Mouse (Mus musculus): ENCODE data around the gene Dip2b.

Gene Dip2b

DNA sequence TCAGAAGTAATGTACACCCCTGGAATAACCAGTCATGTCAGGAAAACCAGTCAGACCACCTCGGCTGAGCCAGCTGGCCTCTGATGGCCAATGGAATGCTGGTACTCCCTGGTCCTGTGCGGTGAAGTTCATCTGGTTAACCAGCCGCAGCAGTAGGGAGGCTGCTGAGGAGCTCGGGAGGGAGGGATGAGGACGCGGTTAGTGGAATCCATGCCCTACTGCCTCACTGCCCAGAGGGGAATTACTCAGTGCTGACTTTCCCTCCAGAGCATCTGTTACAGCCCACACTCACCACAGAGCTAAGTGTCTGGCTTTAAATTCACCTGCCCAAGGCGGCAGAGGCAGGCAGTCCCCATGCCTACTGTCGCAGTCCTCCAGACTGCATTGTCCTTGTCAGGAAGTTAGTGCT is 51.2 kb downstream of the Dip2b start:
- no peak for DNase-seq

DNA sequence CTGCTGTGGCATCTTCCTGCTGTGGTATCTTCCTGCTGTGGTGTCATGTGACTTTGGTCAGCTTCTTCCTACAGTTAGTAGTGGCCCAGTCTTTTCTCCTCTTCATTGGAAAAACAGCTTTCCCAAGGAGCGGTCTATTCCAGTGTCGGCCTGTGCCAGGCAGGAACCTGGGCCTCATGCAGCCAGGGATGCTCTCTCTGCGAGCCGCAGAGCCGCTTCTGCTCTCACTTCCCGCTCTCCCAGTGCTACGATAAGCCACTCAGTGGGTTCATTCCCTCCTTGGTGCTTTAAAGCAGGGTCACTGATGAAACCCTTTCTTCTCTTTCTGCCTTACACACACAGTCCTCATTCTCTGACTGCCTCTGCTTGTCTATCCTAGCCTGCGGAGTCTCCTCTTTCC is 53.4 kb downstream of the Dip2b start:
- no peak for DNase-seq

DNA sequence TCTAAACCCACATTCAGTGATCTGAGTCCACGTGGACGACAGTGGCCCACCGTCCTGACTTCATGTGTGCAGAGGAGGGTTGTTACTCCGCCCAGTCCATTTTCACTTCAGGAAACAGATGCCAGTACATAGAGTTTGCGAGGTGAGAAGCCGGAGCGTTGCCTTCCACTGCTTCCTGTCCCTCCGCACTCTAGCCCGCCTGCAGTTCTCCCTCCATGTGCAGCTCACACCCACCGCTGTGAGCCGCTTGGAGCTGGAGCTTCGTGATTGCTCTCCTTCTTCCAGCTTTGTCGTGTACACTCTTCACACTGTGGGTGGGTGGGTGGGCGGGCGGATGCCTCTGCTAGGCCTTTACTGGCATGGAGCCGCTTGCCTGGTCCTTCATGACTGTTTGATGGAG is 53.8 kb downstream of the Dip2b start:
- no peak for DNase-seq

DNA sequence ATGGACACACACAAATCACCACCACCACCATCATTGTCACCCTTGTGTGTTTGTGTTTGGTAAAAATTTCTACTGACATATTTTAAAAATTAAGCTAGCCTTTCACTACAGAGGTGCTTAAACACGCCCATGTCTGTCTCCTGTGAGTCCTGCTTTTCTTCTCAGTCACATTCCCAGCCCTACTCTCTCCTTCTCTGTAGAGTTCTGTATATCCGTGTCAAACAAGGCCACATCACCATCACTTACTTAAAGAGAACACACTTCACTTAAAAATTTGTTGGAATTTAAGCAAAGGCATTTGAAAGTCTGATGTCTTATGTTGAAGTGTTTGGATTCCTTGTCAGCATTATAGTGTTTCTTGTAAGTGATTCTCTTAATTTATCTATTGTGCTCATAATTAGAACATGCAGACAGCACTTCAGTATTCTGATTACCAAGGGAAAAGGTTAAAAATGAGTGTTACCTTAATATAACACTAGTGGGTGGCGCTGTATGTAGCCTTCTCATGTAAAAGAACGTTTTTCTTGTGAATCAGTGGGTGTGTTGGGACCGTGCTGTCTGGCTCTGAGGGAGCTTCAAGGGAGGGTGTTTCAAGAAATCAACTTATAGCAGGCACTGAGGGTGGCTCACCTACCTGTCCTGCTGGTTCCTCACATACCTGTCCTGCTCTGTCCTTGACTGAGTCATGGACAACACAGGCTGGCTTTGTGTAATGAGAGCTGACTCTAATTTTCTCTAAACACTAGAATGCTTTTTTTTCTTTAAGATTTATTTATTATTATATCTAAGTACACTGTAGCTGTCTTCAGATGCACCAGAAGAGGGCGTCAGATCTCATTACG is 58.3 kb downstream of the Dip2b start:
- DNase-seq, result no peak

DNA sequence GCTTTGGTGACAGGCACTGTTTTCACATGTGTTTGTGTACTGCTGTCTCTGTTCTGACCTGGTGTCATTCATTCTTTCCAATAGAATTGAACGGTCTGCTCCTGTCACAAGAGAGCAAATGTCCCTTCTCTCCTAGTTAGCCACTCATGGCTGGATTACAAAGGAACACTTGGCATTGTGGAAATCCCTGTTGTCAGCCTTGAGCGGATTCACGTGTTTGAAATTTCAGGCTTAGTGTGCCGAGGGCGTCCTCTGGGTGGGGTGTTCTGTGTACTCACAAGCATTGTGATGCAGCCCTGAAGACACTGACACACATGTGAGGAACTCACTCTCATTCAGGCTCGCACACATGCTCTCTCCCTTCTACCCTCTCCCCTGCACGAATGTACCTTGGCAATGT is 61.9 kb downstream of the Dip2b start:
- no peak for DNase-seq

DNA sequence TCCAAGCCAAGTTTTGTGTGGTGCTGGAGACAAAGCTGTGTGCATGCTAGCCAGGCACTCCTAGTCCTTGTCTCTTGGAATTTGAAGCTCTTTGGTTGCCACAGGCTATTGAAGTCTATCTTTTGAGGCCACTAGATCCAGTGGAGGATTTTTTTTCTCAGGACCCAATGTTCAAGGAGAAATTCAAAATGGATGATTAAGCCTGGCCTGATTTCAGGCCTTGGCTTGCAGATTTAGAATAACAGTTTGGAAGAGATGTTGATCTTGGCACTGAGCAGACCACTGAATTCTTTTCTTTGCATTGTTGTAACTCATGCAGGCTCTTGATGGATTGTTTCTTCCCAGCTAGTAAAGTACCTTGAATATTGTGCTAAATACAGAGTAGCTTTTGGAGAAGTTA is 62.7 kb downstream of the Dip2b start:
- DNase-seq, result no peak

DNA sequence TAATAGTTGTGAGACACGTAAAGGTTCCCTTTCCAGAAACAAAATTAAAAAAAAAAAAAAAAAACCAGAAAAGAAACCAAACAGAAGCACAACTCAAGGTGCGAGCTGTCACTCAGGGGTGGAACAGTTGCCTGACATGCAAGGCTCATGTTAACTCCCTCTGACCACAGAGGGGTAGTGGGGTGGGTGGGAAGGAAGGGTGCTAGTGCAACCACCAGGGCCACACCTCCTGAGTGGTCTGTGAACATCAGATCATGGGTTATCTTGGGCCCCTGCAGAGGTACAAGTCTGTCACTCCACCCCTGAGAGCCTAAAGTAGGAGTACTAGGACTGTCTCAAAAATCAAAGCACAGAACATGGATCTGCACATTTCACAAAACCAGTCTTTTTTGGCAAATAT is 65.7 kb downstream of the Dip2b start:
- no peak for DNase-seq

DNA sequence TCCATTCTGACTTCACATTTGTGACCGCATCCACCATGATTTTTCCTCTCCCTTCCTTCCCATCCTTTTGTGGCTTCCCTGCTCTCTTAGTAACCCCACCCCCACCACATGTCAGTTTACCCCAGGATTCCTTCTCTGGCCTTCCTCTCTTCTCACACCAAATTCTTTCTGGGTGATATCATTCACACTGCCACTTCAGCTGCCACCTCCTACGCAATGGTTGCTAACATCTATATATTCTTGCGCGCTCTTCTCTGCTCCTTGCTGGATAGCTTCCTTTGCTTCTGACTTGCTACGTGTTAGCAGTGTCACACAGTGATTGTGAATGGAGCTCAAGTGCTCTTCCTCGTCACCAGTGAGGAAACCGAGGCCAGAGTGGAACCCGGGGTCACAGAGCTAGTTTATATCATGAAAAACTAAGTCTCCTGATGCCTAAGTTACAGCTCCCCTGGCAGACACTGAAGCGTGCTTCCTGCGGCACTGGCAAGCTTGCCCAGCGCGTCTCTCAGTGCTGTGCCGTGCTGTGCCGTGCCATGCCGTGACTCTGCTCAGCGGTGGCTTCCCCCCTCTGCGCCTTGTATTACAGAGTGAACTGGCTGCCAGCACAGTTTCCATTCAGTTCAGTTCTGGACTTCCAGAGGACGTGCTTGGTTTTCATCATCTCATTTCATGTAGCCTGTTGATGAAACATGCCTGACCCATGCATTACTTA is 69.8 kb downstream of the Dip2b start:
- peak; percentile 44 for DNase-seq

DNA sequence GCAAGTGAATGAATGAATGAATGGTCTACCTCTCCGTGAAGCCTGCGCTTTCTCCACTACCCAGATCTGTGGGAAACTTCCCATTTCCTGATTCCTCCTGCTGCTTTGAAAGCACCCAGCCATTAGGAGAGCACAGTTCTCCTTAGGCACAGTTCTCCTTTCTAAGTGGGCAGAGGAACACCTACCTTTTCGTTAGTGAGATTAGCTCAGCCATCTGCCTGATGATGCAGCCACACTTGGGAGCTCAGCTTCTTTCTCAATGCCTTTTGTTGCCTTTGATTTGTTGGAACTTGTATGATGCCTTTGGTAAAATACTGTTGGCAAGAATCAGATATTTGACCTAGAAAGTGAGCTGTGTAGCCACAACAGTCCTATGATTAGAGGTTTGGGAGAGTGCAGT is 71.5 kb downstream of the Dip2b start:
- DNase-seq, result no peak

DNA sequence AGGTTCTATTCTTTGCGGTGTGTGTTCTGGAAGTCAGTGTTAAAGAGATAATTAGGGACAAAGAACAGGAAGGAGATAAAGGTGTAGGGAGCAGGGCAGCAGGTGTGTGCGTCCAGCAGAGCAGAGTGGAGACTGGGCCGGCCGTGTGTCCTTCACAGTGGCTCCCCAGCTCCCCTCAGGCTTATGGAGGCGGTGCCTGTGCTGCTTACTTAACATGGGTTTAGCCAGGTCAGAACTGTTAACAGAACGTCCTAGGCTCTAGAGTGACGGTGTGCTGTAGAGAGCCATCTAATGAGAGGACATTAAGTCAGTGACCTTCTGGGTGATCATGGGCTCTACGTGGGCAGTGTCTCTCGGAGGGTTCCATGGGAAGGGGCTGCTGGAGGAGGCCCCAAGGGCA is 73.4 kb downstream of the Dip2b start:
- no peak for DNase-seq

DNA sequence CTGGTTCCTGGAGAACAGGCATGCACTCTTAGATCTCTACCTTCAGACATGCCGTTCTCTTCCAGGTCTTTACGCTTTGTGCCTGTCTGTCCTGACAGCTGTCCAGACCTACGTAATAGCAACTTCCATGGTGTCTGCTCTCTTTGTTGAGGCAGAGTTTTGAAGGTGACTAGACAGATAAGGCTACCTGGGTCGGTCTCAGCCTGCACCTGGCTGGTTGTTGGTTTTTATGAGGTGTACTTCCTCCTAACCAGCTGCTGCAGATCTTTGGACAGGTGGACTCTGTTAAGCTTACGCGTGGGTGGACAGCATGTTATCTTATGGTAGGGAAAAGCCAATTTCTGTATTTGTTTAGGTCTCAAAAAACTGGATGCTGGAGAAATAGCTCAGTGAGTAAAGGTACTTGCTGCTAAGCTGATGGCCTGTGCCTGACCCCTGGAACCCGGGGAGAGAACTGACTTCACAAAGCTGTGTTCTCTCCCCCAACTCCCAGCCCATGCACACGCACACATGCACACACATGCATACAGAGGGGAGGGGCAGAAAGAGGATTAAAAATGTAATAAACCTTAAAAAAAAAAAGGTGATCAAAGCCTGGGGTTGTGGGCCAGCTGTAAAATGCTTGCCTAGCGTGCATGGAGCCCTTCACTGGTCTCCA is 74.0 kb downstream of the Dip2b start:
- DNase-seq, result no peak

DNA sequence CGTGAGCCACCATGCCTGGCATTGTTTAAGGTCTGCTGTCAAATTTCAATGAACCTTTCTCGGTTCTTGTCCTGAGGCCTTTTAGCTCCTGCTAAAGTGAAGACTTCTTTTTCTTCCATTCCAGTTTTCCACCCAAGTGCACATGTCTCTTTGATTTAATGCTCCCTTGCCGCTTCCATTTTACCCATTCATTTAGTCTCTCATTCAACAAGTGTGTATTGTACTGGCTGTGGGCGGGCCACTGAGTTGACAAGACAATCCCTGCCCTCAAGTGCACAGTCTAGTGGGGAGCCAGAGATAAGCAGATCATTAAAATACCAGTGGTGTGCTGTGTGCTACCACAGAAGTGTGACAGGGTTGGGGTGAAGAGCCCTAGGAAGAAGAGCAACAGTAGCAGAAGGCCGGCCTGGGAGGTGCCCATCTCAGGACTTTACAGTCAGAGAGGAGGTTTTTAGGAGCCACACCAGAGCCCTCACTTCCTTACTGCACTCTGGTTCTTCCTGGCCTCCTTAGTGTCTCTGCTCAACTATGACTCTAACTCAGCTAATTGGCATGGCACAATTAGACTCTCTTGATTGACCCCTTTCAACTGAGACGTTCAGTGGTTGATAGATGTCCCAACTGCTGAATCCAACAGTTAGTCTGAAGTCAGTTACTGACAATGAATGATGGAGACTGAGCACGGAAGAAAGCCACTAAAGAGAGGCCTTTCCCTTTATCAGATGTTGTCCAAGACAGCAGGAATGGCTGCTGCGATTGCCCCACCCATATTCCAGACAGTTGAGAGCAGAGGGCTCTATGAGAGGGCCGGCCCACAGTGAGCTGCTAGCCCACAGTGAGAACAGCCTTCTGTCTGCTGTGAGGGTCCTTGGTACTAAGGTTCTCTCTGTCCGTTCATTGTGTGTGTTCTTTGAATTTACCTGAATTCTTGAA is 75.1 kb downstream of the Dip2b start:
- no peak for DNase-seq

DNA sequence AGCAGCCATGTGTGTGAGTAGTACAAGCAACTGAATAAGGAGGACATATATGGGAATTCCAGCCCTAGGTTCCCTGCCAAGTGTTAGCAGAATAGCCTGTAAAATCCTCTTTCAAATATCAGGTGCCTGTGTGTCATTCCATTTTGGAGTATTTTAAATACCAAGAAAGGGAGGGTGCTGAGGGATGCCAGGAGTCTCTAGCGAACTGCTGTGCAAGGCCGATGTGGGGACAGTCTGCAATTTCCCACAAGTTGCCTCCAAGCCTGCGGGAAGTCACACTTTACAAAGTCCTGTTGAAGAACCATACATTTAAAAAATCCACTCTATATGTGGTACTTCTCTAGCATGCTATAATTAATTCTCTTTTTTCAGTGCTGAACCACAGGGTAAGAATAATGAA is 77.0 kb downstream of the Dip2b start:
- no peak for DNase-seq

DNA sequence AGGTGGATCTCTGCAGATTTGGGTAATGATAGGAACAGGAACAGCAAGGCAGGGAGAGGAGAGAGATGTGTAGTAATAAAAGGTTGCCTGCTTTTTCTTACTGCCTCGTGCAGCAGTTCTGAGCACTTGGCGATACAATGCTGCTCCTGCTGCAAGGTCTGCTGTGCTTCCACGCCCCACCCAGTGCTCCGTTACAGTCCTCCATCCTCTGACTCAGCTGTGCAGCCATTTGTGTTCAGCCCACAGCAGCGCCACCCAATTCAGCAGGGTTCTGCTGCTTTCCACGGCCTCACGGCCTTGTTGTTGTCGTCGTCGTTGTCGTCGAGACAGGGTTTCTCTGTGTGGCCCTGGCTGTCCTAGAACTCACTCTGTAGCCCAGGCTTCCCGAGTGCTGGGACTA is 77.9 kb downstream of the Dip2b start:
- DNase-seq, result no peak

DNA sequence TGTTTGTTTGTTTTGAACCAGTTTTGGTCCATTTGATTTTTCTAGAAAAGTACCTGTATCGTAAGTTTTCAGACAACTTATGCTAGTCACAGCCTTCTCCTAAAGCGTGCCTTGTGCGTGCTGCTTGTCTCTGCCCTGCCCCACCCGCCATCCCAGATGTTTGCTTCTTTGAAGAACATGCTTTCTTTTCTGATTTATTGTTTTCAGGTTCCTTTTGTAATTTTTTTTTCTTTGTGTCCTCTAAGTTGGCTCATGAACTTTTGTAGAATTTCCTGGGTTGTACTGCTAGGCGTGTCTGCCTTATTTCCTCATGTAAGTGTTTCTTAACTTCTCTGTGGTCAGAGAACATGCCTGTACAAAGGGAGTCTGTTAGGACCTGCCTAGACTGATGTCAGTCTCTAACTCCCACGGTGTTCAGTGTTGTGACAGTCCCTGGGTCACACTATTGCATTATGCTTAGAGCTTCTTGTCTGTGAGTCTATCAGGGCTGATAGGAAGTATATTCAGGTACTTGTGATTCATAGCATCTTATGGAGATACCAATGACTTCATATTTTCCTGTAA is 80.8 kb downstream of the Dip2b start:
- no peak for DNase-seq

DNA sequence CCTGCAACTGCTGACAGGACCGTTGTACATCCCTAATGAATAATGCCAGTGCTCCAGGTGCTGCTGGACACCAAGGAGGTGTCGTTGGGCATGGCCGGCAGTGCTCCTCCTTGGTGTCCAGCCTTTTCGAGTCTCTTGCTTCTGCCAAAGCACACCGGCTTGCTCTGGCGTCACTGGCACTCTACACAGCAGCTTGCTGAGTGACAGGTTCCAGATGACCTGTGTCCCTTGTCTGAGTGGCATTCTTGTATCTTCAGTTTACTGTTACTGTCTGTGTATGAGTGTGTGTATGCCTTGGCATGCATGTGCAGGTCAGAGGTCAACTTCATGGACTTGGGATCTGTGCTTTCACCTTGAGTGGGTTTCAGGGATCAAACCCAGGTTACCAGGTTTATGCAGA is 83.0 kb downstream of the Dip2b start:
- DNase-seq, result no peak

DNA sequence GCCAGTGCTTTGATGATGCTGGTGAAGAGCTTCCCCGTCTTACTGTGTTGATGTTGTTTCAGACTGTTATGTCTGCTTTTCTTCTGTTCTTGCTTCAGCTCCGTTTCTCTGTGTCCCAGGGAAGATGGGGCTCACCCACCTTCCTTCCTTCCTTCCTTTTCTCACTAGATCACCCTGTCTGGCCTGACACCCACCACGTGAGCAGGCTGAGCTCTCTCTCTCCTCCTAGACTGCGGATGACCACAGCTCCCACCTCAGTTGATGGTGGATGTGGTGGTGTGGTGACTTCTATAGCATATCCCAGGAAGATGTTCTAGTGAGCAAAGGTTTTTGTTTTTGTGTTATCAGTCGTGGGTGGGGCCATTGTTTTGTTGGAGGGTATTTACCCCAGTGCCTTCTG is 85.4 kb downstream of the Dip2b start:
- no peak for DNase-seq

DNA sequence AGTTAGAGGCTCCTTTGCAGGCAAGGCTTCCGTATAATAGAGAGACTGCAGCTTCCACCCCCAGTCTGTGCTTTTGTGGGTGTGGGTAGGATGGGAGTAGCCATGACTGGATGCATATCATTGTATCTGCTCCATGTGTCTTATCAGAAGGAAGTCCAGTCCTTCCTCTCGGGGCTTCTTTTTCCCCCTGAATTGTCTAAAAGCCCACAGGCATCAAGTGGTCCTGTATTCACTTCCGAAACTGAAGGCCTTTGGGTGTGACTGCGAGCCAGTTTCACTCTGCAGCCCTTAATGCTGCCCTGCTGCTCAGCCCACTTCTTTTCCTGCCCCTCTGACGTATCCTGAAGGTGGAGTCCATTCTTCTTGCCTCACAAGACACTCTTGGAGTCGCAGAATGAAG is 86.8 kb downstream of the Dip2b start:
- no peak for DNase-seq

DNA sequence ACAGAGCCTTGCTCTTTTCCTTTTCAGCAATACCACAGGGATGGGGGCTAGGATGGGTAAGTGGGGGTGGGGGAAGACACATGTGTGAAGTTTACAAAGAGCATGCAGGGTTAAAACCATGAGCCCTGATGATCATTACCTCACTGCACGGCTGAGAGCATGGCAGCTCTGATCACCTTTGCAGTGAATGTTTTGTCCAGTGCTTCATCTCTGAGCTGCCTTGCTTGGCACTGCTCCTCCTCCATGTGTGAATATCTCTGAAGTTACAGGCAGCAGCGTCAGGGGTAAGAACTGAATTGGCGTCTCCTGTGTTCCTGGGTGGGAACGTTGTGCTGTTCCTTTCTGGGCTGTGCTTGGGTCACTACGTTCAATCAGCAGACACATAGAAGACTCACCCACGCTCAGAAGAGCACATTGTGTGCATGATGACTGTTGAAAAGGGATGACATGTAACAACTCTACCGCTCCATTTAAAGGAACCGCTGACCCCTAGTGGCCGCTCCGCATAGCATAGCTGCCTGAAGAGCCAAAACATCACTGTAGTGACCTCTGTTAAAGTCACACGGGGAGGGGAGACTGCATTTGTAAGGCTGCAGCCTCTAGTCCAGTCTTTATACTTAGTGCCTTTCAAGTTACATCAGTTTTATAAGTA is 88.1 kb downstream of the Dip2b start:
- DNase-seq, result peak; percentile 85

DNA sequence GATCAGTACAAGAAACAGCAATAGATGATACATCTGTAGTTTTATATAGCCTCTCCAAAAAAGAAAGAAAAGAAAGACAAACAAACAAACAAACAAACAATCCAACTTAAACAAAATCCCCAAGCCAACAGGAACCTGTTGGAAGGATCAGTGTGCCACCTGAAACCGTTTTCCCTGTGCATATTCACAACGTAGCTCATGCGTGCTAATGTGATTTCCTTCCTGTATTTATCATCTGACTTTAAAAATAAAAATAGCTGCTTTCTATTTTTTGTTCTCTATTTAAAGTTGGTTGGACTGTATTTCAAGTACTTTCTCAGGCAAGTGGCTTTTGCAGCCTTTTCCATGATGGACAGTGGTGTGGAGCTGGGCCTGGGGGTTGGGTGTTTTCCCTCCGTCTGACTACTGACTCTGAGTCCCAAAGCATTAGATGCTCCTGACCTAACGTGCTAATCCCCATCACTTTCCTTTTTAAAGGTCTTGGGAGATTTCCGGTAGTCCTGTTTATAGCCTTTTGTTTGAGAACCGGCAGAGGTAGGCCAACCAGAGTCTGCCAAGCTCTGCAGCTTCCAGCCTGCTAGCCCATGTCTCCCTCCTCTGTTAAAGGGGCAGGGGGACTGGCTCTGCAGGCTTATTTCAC is 90.8 kb downstream of the Dip2b start:
- no peak for DNase-seq

DNA sequence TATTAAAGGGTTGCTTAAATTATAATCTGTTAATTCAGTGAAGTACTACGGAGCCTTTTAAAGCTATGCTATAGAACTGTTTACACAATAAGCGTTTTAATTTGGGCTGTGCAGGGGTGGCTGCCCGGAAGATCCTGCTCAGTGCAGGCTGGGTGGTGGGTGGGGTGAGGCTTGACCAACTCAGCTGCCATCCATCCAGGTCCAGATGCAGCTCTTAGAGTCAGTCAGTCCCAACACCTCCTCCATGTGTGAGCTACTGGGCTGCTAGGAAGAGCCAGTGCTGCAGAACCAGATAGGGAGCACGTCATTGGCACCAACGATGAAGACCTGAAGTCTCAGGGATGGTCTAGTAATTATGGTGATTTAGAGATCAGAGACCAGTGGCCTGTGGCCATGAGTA is 101.2 kb downstream of the Dip2b start:
- no peak for DNase-seq

DNA sequence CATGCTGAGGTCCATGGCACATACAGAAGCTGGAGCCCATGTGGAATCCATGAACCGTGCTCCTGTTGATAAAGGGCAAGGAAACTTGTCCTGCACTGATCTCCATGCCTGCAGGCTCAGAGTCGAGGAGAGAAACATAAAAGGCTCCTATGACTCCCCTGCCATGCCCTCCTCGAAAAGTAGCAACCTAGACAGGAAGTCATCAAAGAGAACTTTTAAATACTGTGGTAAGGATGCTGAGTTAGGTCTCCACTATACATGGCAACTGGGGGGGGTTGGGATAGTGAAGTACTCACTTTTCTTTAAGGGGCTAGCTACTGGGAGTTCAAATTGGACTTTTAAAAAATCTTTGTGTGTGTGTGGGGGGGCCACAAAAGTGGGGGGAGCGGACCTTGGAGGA is 102.0 kb downstream of the Dip2b start:
- no peak for DNase-seq

Measured in cerebellum, adult 9-11 months (tissue).